Mouse (Mus musculus): ENCODE results near the gene Brpf1. TPM values are rescaled to one million over a fixed set of nuclear protein-coding genes. Genes with fewer than 3 reads are reported as not detected.

Gene Brpf1
- polyA plus RNA-seq, 1 experiment from 2014 or later: 12.5 TPM

- 68% methylated on average over 3 of the region's 3 CpGs for WGBS
- Histone ChIP-seq H3K4me3 (replicated peaks; ENCODE audit: low read depth, low read length) (no peak overlapping the region), H3K9me3 (replicated peaks; ENCODE audit: low read length) (no peaks in the 10 kb centered on the region), H3K9ac (ENCODE audit: low read depth, low read length) (no peak overlapping the region), H3K4me2 (ENCODE audit: low read length) (no peak overlapping the region), H3K27ac (no peak overlapping the region), H3K36me3 (ENCODE audit: insufficient read depth, low read length) (0 out of 2 replicates have a peak, but pooled peaks cover 2% of the 10 kb centered on the region), H3K4me1 (replicated peaks; ENCODE audit: insufficient read depth, low read length) (no peaks in the 10 kb centered on the region), H3K27me3 (ENCODE audit: insufficient read depth, low read length) (peaks cover 19% of the 10 kb centered on the region; the same call in 1 of the 2 replicates)
- DNase-seq (ENCODE audit: low spot score) (no peak), ATAC-seq (replicated peaks; ENCODE audit: low FRiP score, low read depth) (no peak)
- TF ChIP-seq CTCF (IDR thresholded peaks at IDR 0.05; ENCODE audit: low read depth): no peak
These were observed 22.0 kb upstream of the Brpf1 start for GRCm38 (mm10) chr6:113284931-113285330.

- WGBS: 67% methylated on average over 1 of the region's 1 CpGs
- peaks cover 19% of the 10 kb centered on the region; the same call in 1 of the 2 replicates for H3K27me3 ChIP-seq (ENCODE audit: insufficient read depth, low read length)
- TF ChIP-seq CTCF (IDR thresholded peaks at IDR 0.05; ENCODE audit: low read depth): no peak
- no peak overlapping the region for H3K4me2 ChIP-seq (ENCODE audit: low read length)
- no peak overlapping the region for H3K9ac ChIP-seq (ENCODE audit: low read depth, low read length)
- no peaks in the 10 kb centered on the region for H3K36me3 ChIP-seq (ENCODE audit: insufficient read depth, low read length)
- H3K4me3 ChIP-seq (replicated peaks; ENCODE audit: low read depth, low read length): no peak overlapping the region
- H3K4me1 ChIP-seq (replicated peaks; ENCODE audit: insufficient read depth, low read length): no peaks in the 10 kb centered on the region
- DNase-seq (ENCODE audit: low spot score) (no peak), ATAC-seq (replicated peaks; ENCODE audit: low FRiP score, low read depth) (no peak)
- no peaks in the 10 kb centered on the region for H3K9me3 ChIP-seq (replicated peaks; ENCODE audit: low read length)
- H3K27ac ChIP-seq: no peak overlapping the region
These were observed 20.6 kb upstream of the Brpf1 start for GRCm38 (mm10) chr6:113286316-113286715.

GRCm38 (mm10) chr6:113287236-113287635, 19.7 kb upstream of the Brpf1 start:
- Histone ChIP-seq H3K4me1 (replicated peaks; ENCODE audit: insufficient read depth, low read length) (no peaks in the 10 kb centered on the region), H3K27ac (no peak overlapping the region), H3K4me2 (ENCODE audit: low read length) (no peak overlapping the region), H3K9me3 (replicated peaks; ENCODE audit: low read length) (no peaks in the 10 kb centered on the region), H3K27me3 (ENCODE audit: insufficient read depth, low read length) (peaks cover 18% of the 10 kb centered on the region; the same call in 1 of the 2 replicates), H3K36me3 (ENCODE audit: insufficient read depth, low read length) (no peaks in the 10 kb centered on the region), H3K9ac (ENCODE audit: low read depth, low read length) (no peak overlapping the region), H3K4me3 (replicated peaks; ENCODE audit: low read depth, low read length) (no peak overlapping the region)
- ATAC-seq (replicated peaks; ENCODE audit: low FRiP score, low read depth) (no peak), DNase-seq (ENCODE audit: low spot score) (no peak)
- WGBS: 79% methylated on average over 4 of the region's 4 CpGs
- no peak for TF ChIP-seq CTCF (IDR thresholded peaks at IDR 0.05; ENCODE audit: low read depth)

- 76% methylated on average over 15 of the region's 15 CpGs for WGBS
- H3K9ac ChIP-seq (ENCODE audit: low read depth, low read length): no peak overlapping the region
These were observed 17.6 kb upstream of the Brpf1 start for GRCm38 (mm10) chr6:113289346-113289745.

GRCm38 (mm10) chr6:113290346-113290745, 16.6 kb upstream of the Brpf1 start:
- Histone ChIP-seq H3K9me3 (replicated peaks; ENCODE audit: low read length) (no peaks in the 10 kb centered on the region), H3K9ac (ENCODE audit: low read depth, low read length) (no peak overlapping the region), H3K27ac (no peak overlapping the region), H3K4me1 (replicated peaks; ENCODE audit: insufficient read depth, low read length) (no peaks in the 10 kb centered on the region), H3K4me3 (replicated peaks; ENCODE audit: low read depth, low read length) (no peak overlapping the region), H3K4me2 (ENCODE audit: low read length) (no peak overlapping the region), H3K36me3 (ENCODE audit: insufficient read depth, low read length) (no peaks in the 10 kb centered on the region), H3K27me3 (ENCODE audit: insufficient read depth, low read length) (no peaks in the 10 kb centered on the region)
- DNase-seq (ENCODE audit: low spot score) (no peak), ATAC-seq (replicated peaks; ENCODE audit: low FRiP score, low read depth) (no peak)
- no peak for TF ChIP-seq CTCF (IDR thresholded peaks at IDR 0.05; ENCODE audit: low read depth)
- WGBS: 68% methylated on average over 6 of the region's 6 CpGs

More at GRCm38 (mm10) chr6:113289346-113289745, 17.6 kb upstream of the Brpf1 start:
- no peak for TF ChIP-seq CTCF (IDR thresholded peaks at IDR 0.05; ENCODE audit: low read depth)
- Histone ChIP-seq H3K27me3 (ENCODE audit: insufficient read depth, low read length) (peaks cover under 1% of the 10 kb centered on the region; the same call in 1 of the 2 replicates), H3K27ac (no peak overlapping the region), H3K4me2 (ENCODE audit: low read length) (no peak overlapping the region), H3K4me1 (replicated peaks; ENCODE audit: insufficient read depth, low read length) (no peaks in the 10 kb centered on the region), H3K36me3 (ENCODE audit: insufficient read depth, low read length) (no peaks in the 10 kb centered on the region), H3K4me3 (replicated peaks; ENCODE audit: low read depth, low read length) (no peak overlapping the region), H3K9me3 (replicated peaks; ENCODE audit: low read length) (no peaks in the 10 kb centered on the region)
- ATAC-seq (replicated peaks; ENCODE audit: low FRiP score, low read depth) (no peak), DNase-seq (ENCODE audit: low spot score) (no peak)

- TF ChIP-seq CTCF (IDR thresholded peaks at IDR 0.05; ENCODE audit: low read depth): no peak
- Histone ChIP-seq H3K27ac (no peak overlapping the region), H3K9ac (ENCODE audit: low read depth, low read length) (no peak overlapping the region), H3K27me3 (ENCODE audit: insufficient read depth, low read length) (no peaks in the 10 kb centered on the region), H3K4me3 (replicated peaks; ENCODE audit: low read depth, low read length) (no peak overlapping the region), H3K4me1 (replicated peaks; ENCODE audit: insufficient read depth, low read length) (no peaks in the 10 kb centered on the region), H3K36me3 (ENCODE audit: insufficient read depth, low read length) (no peaks in the 10 kb centered on the region), H3K4me2 (ENCODE audit: low read length) (no peak overlapping the region), H3K9me3 (replicated peaks; ENCODE audit: low read length) (no peaks in the 10 kb centered on the region)
- no peak for ATAC-seq (replicated peaks; ENCODE audit: low FRiP score, low read depth)
- no peak for DNase-seq (ENCODE audit: low spot score)
- 68% methylated on average over 5 of the region's 5 CpGs for WGBS
These were observed 14.0 kb upstream of the Brpf1 start for GRCm38 (mm10) chr6:113292938-113293337.

GRCm38 (mm10) chr6:113296046-113296445, 10.9 kb upstream of the Brpf1 start:
- no peak for TF ChIP-seq CTCF (IDR thresholded peaks at IDR 0.05; ENCODE audit: low read depth)
- no peaks in the 10 kb centered on the region for H3K36me3 ChIP-seq (ENCODE audit: insufficient read depth, low read length)
- H3K4me1 ChIP-seq (replicated peaks; ENCODE audit: insufficient read depth, low read length): no peaks in the 10 kb centered on the region
- ATAC-seq (replicated peaks; ENCODE audit: low FRiP score, low read depth) (no peak), DNase-seq (ENCODE audit: low spot score) (no peak)
- no peak overlapping the region for H3K9ac ChIP-seq (ENCODE audit: low read depth, low read length)
- WGBS: 88% methylated on average over 2 of the region's 2 CpGs
- no peaks in the 10 kb centered on the region for H3K27me3 ChIP-seq (ENCODE audit: insufficient read depth, low read length)
- H3K9me3 ChIP-seq (replicated peaks; ENCODE audit: low read length): no peaks in the 10 kb centered on the region
- no peak overlapping the region for H3K4me3 ChIP-seq (replicated peaks; ENCODE audit: low read depth, low read length)
- H3K4me2 ChIP-seq (ENCODE audit: low read length): no peak overlapping the region
- no peak overlapping the region for H3K27ac ChIP-seq
